Mouse (Mus musculus): Measurements from ENCODE around the gene Stradb.
A peak's percentile ranks its signal among the peaks of the same experiment; 100 is the strongest.

The Stradb gene

GRCm38 (mm10) chr1:58961152-58961893 is 12.0 kb upstream of the Stradb start:
- DNase-seq = peak; percentile 76

DNA sequence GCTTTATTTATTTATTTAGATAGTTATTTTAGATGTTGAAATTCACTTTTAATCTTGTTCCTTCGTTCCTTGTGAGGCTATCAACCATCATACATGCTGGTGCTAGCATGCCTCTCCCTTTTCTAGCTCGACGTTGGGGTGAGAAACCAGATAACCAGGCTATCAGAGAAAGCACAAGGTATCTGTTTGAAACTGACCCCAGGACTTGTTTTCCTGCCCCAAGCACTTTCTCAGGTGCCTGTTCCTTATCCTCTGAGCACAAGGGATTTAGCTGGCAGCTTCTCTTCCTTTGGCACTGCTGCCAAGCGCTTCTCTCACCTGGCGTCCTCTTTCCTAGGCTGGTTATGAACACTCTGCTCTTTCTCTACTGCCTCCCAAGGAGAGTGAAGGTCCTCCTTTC is 10.9 kb upstream of the Stradb start:
- peak; percentile 50 for DNase-seq

DNA sequence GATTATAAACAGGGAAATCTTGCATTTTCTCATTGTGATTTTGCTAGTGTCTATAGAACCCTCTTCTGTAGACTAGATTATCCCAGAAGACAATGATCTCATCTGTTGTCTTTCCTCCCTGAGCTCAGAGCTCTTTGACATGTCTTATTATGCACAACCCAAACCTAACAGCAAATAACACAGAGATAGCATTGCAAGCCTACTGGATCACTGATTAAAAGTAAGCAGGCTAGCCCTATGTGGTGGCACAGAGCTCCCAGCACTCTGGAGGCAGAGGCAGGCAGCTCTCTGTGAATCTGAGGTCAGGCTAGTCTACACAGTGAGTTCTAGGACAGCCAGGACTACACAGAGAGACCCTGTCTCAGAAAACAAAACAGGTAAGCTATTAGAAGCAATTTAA is 10.5 kb upstream of the Stradb start:
- no peak for DNase-seq

- no peak for DNase-seq
Observed at GRCm38 (mm10) chr1:58967534-58967933, 5.8 kb upstream of the Stradb start.

DNA sequence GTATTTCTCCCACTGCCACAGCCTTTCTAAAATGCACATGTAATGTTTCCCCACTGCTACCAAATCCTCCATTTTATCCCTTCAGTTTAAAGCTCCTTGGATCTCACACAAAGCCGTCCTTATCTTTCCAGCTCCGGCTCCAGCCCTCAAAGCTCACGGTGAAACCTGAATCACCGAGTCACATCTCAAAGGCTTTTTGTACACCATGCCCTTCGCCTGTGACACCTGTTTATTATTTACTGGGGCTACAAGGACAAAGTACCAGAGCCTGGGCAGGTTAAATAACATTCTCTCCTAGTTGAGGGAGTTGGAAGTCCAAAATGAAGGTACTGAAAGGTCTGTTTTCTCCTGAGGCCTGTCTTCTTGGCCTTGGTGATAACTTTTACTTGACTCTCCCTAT is 3.3 kb upstream of the Stradb start:
- DNase-seq = peak; percentile 83

DNA sequence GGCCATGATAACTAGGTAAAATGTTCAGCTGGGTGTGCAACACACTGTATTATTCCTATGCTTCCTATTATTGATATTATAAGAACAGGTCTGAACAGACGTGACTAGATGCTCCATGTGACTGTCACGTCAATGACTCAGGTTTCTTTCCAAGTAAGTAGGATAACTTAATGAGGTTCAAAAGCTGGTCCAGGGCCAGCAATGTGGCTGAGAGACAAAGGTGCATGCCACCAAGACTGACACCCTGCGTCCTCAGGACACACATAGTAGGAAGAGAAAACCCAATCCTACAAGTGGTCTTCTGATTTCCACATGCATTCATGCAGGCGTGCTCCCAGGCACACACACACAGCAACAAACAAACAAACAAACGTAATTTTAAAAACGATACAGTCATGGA is 2.2 kb upstream of the Stradb start:
- DNase-seq = peak; percentile 45

DNA sequence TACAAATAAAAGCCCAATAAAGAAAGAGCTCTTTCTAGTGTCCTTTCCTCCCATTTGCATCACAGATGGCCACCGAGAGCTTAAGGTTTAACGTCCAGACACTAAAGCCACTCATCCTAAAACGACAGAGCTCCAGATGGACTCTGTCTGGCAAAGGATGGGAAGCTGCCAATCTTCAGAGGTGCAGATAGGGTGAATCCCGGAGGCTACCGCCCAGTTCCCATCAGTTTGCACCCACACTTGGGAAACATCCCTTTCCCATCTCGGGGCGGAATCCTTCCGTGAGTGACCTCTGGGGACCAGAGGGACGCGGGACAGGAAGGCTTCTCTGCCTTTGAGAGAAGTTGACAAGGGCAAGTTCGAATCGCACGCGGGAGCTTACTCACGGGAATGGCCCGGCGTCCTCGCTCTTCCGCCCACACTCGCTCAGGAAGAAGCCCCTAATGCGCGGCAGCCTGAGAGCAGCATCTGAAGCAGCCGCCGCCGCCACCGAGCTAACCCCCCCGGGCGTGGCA is 414 bp upstream of the Stradb start:
- DNase-seq = no peak

- no peak for DNase-seq
Observed at GRCm38 (mm10) chr1:58982276-58982675, 9.0 kb downstream of the Stradb start.

DNA sequence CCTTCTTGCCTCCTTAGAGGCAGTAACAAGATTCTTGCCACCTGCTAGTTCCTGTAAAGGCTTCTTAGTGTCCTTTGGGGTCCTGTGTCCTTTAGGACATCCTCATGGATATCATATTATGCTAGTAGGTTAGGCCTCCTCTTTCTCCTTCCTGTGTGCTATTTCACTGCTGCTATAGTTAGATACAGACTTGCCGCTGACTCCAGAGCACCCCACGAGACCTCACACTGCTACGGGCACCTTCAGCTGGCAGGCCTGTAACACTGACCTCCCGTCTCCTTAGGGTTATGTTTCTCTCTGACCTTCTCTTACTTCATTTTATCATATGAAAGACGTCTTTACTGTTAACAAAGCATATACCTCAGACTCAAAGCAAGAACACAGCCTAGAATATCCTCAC is 11.3 kb downstream of the Stradb start:
- DNase-seq = no peak

DNA sequence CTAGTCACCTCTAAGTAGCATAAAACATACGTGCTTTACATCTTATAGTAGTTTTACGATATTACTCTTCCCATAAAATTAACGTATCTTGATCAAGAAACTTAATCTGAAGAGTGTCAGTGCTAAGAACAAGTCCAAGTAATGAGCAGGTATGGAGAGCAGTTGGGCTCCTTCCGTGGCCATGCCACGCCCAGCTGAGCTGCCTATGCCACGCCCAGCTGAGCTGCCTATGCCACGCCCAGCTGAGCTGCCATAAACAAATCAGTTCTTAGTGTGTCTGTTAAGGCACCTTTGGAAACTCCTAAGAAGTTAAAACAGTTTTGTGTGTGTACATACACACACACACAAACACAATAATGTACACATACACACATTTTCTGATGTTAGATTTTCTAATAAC is 19.8 kb downstream of the Stradb start:
- DNase-seq = no peak

GRCm38 (mm10) chr1:58993723-58994122 is 20.4 kb downstream of the Stradb start:
- DNase-seq = no peak

DNA sequence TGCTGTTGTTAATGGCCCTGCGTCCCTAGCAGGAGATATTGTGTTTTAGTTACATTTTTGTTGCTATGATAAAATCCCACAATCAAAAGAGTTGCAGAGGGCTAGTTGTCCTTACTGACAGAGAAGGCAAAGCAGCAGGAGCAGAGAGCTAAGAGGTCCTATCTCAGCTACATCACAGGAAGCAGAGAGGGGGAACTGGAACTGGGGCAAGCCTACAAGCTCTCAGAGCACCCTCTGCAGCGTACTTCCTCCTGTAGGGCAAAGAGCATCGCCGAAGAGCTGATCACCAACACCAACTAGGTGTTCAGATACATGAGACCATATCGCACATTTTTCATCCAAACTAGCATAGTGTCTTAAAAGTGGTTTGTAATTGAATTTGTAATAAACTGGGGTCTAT is 22.0 kb downstream of the Stradb start:
- no peak for DNase-seq

GRCm38 (mm10) chr1:59009250-59009649 is 35.9 kb downstream of the Stradb start:
- DNase-seq = peak; percentile 56

- DNase-seq = peak; percentile 75
Observed at GRCm38 (mm10) chr1:59021556-59021955, 48.2 kb downstream of the Stradb start.

- no peak for DNase-seq
Observed at GRCm38 (mm10) chr1:59037723-59038122, 64.4 kb downstream of the Stradb start.
